Mouse (Mus musculus) liver, postnatal 0 days (tissue): Measurements from ENCODE around the gene Aldh4a1.

Experiments
- CTCF ChIP-seq: sonication (generic); IDR thresholded peaks from 2 replicates; pipeline ENCODE4 v1.5.1; 2016; ENCODE audit warnings: antibody characterized with exemption, low read depth
- EP300 ChIP-seq: IDR thresholded peaks from 2 replicates; pipeline ENCODE4 v1.6.1; 2016; ENCODE audit warnings: antibody characterized with exemption, low read depth, mild to moderate bottlenecking

- TF ChIP-seq CTCF (no peak), EP300 (no peak)
Measured at GRCm38 (mm10) chr4:139632254-139632580, 9.6 kb downstream of the Aldh4a1 start.
